Mouse (Mus musculus) heart, embryonic 12.5 days (tissue): Measurements from ENCODE around the gene Grb2. TPM values are rescaled to one million over a fixed set of nuclear protein-coding genes. Genes with fewer than 3 reads are reported as not detected.

Experiments used
- ATAC-seq: fragments of 200-750 bp; cut with Nextera tagmentation; 2 replicates; pipeline ENCODE4 v1.8.0; 2017; ENCODE audit warnings: moderate TSS enrichment, moderate library complexity; ENCODE audit not compliant: insufficient number of reproducible peaks, low FRiP score
- H3K27ac ChIP-seq: fragments of 300-500 bp; sonication (generic); 2 replicates; pipeline ENCODE4 v1.5.1; 2016; ENCODE audit warnings: mild to moderate bottlenecking, moderate library complexity; ENCODE audit not compliant: poor library complexity, severe bottlenecking
- H3K27me3 ChIP-seq: fragments of 300-500 bp; sonication (generic); replicated peaks from 2 replicates; pipeline ENCODE4 v1.6.1; 2016; ENCODE audit warnings: mild to moderate bottlenecking, moderate library complexity
- H3K36me3 ChIP-seq: fragments of 300-500 bp; sonication (generic); 2 replicates; pipeline ENCODE4 v1.6.1; 2016; ENCODE audit warnings: mild to moderate bottlenecking, moderate library complexity
- H3K4me1 ChIP-seq: fragments of 300-500 bp; sonication (generic); replicated peaks from 2 replicates; pipeline ENCODE4 v1.6.1; 2016; ENCODE audit warnings: mild to moderate bottlenecking
- H3K4me2 ChIP-seq: fragments of 300-500 bp; sonication (generic); 2 replicates; pipeline ENCODE4 v1.6.1; 2016; ENCODE audit warnings: mild to moderate bottlenecking, moderate library complexity
- H3K4me3 ChIP-seq: fragments of 300-500 bp; sonication (generic); 2 replicates; pipeline ENCODE4 v1.5.1; 2016; ENCODE audit warnings: mild to moderate bottlenecking
- H3K9ac ChIP-seq: fragments of 300-500 bp; sonication (generic); 2 replicates; pipeline ENCODE4 v1.6.1; 2016; ENCODE audit warnings: mild to moderate bottlenecking, moderate library complexity
- H3K9me3 ChIP-seq: fragments of 300-500 bp; sonication (generic); replicated peaks from 2 replicates; pipeline ENCODE4 v1.6.1; 2016; ENCODE audit warnings: mild to moderate bottlenecking, moderate library complexity
- WGBS: fragments of 180-500 bp; shearing (Covaris S2); methylation state at CpG from one replicate; pipeline ENCODE4 v1.1.7; 2016; 5-methylcytosine and 5-hydroxymethylcytosine counted together
- polyA plus RNA-seq: library from polyadenylated mRNA; unstranded; fragments of >200 nt; fragmentation: Nextera tagmentation; extraction: Ambion mirVana; gene quantifications from 2 replicates; pipeline ENCODE4 v1.2.1, GENCODE M21; 2016

Gene Grb2
- polyA plus RNA-seq, 1 experiment from 2014 or later: 95.9 TPM

- peaks cover 24% of the 10 kb centered on the region for H3K4me1 ChIP-seq
- H3K9ac ChIP-seq: no peak overlapping the region
- no peaks in the 10 kb centered on the region for H3K27me3 ChIP-seq
- WGBS: 35% methylated on average over 13 of the region's 13 CpGs
- H3K4me3 ChIP-seq: no peak overlapping the region
- H3K9me3 ChIP-seq: no peaks in the 10 kb centered on the region
- H3K4me2 ChIP-seq: peak overlapping the region; percentile 18; the same call in 1 of the 2 replicates
- H3K27ac ChIP-seq: no peak overlapping the region
- H3K36me3 ChIP-seq: no peaks in the 10 kb centered on the region
- ATAC-seq: no peak
Measured at GRCm38 (mm10) chr11:115738275-115738885, 30.0 kb upstream of the Grb2 start.

DNA sequence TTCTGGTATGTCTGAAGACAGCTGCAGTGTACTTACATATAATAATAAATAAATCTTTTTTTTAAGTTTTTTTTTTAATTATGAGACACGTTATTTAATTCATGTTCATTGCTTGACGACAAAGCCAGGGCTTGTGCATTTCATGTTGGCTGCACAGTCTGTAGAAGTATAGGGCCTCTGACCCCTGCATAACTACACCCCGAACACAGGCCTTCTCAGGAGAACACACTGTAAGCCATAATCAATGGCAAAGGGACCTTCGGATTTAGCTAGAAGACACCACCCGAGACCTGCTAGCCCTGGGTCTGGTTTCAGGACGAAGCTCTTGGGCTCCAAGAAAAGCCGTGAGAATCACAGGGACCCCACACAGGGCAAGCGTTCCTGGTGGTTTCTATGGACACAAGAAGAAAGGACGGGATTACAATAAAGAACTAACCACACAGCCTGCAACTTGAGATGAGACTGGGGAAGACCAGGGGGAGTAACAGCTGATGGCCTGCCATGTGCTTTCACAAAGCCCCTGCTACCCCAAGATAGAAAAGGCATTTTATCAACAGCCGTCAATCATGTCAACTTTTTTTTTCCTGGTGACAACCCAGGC is 29.3 kb upstream of the Grb2 start:
- no peaks in the 10 kb centered on the region for H3K36me3 ChIP-seq
- WGBS: 58% methylated on average over 10 of the region's 10 CpGs

DNA sequence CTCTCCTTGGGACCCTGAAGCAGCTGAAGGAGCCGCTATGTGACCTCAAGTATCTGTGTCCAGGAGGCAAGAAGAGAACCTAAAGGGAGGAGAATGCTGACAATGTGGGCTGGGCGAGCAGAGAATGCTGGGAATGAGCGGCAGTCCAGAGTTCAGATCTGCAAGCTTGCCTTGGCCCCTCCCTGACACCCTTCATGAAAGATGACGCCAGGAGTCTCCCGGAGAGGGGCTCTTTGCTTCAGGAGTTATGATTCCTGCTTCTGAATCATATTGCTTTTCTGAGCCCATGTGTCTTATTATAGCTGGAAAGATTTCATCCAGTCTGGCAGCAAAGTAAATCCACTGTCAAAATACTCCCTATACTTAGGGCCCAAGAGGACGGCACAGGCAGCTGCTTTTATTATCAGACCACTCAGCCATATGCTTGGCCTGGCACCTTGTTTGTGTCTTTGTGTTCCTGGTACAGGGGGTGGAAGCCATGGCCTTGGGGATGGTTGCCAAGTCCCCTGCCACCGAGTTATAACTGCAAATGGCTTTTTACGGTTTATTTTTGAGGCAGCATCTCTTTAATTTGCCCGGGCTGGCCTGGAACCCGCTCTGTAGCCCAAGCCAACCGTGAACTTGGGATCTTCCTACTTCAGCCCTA is 25.8 kb upstream of the Grb2 start:
- H3K27me3 ChIP-seq: no peaks in the 10 kb centered on the region
- ATAC-seq: no peak
- 51% methylated on average over 11 of the region's 11 CpGs for WGBS

More for the DNA sequence above, 29.3 kb upstream of the Grb2 start:
- no peak overlapping the region for H3K9ac ChIP-seq
- H3K4me3 ChIP-seq: no peak overlapping the region
- H3K27ac ChIP-seq: 0 out of 2 replicates have a peak overlapping the region, but pooled peaks have one; percentile 1
- H3K4me2 ChIP-seq: no peak overlapping the region
- ATAC-seq: no peak
- H3K4me1 ChIP-seq: peaks cover 24% of the 10 kb centered on the region
- H3K9me3 ChIP-seq: no peaks in the 10 kb centered on the region
- H3K27me3 ChIP-seq: no peaks in the 10 kb centered on the region

GRCm38 (mm10) chr11:115723231-115723630 is 14.8 kb upstream of the Grb2 start:
- Histone ChIP-seq H3K9ac (0 out of 2 replicates have a peak overlapping the region, but pooled peaks have one; percentile 2), H3K27me3 (no peaks in the 10 kb centered on the region), H3K4me2 (no peak overlapping the region), H3K36me3 (no peaks in the 10 kb centered on the region), H3K9me3 (no peaks in the 10 kb centered on the region), H3K4me1 (no peaks in the 10 kb centered on the region), H3K27ac (no peak overlapping the region), H3K4me3 (no peak overlapping the region)
- no peak for ATAC-seq
- WGBS: 69% methylated on average over 2 of the region's 2 CpGs

More for the DNA sequence above, 25.8 kb upstream of the Grb2 start:
- Histone ChIP-seq H3K4me1 (peaks cover 24% of the 10 kb centered on the region), H3K9ac (no peak overlapping the region), H3K4me3 (no peak overlapping the region), H3K4me2 (no peak overlapping the region), H3K27ac (peak overlapping the region; percentile 1; the same call in 1 of the 2 replicates), H3K36me3 (no peaks in the 10 kb centered on the region), H3K9me3 (no peaks in the 10 kb centered on the region)

DNA sequence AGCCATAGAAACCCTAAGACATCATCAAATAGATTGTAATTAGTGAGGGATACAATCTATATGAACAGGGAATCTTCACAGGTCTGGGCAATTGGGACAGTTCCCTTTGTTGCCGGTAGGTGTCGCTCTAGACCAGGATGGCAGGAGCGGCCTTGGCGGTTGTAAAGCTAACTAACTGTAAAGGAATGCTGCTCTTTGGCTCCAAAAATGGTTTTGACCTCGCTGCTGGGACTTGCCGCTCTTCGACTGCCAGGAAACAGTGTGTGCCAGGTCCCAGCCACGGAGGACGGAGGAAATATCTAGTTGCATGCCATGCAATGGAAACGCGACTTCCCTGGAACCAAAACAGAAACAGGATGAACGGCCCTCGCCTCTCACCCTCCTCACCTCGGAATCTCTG is 14.2 kb upstream of the Grb2 start:
- Histone ChIP-seq H3K36me3 (no peaks in the 10 kb centered on the region), H3K9me3 (no peaks in the 10 kb centered on the region), H3K9ac (0 out of 2 replicates have a peak overlapping the region, but pooled peaks have one; percentile 2), H3K4me2 (peak overlapping the region; percentile 56), H3K4me1 (no peaks in the 10 kb centered on the region), H3K27ac (no peak overlapping the region), H3K27me3 (no peaks in the 10 kb centered on the region), H3K4me3 (peak overlapping the region; percentile 24; the same call in 1 of the 2 replicates)
- 13% methylated on average over 14 of the region's 14 CpGs for WGBS
- peak; percentile 45; the same call in 1 of the 2 replicates for ATAC-seq

GRCm38 (mm10) chr11:115717660-115718390 is 9.4 kb upstream of the Grb2 start:
- no peak for ATAC-seq
- Histone ChIP-seq H3K27me3 (no peaks in the 10 kb centered on the region), H3K4me1 (no peaks in the 10 kb centered on the region), H3K9ac (no peak overlapping the region), H3K36me3 (no peaks in the 10 kb centered on the region), H3K4me2 (no peak overlapping the region), H3K4me3 (no peak overlapping the region), H3K9me3 (no peaks in the 10 kb centered on the region), H3K27ac (no peak overlapping the region)
- 37% methylated on average over 8 of the region's 8 CpGs for WGBS

DNA sequence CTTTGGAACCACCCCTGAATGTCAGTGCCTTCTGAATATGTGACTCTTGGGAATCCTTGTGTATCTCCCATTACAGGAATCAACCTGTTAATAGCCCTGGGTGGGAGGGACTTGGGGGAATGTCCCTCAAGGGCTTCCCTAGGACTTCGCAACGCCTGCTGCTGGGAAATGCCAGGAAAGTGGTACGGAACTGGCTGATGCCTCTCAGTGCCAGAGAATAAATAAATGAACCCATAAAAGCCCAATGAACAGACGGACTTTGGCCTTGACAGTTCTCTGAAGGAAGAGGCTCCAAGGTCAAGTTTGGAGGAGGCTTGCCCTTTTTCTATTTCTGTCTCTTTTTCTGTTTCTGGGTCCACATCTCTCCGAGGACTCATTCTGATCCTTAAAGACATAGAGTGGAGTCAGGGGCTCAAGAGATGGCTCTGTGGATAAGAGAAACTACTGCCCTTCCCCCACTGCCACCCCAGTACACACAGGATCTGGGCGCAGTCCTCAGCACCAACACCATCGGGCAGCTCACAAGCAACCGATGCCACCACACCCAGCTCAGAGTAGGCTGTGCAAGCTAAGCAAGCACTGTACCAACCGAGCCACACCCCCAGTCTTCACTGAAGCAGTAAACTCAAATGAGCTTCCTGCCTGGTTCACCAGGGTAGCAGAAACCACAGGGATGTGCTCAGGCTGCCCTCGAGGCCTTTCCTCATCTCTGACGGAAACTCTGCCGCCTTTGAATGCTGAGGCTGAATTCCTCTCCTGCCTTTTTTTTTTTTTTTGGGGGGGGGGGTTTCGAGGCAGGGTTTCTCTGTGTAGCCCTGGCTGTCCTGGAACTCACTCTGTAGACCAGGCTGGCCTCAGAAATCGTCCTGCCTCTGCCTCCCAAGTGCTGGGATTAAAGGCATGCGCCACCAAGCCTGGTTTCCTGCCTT is 8.3 kb upstream of the Grb2 start:
- H3K36me3 ChIP-seq: no peaks in the 10 kb centered on the region
- H3K4me2 ChIP-seq: no peak overlapping the region
- H3K4me1 ChIP-seq: no peaks in the 10 kb centered on the region
- H3K4me3 ChIP-seq: no peak overlapping the region
- H3K9ac ChIP-seq: no peak overlapping the region
- H3K27me3 ChIP-seq: no peaks in the 10 kb centered on the region
- no peak overlapping the region for H3K27ac ChIP-seq
- H3K9me3 ChIP-seq: no peaks in the 10 kb centered on the region
- no peak for ATAC-seq
- WGBS: 71% methylated on average over 15 of the region's 15 CpGs

DNA sequence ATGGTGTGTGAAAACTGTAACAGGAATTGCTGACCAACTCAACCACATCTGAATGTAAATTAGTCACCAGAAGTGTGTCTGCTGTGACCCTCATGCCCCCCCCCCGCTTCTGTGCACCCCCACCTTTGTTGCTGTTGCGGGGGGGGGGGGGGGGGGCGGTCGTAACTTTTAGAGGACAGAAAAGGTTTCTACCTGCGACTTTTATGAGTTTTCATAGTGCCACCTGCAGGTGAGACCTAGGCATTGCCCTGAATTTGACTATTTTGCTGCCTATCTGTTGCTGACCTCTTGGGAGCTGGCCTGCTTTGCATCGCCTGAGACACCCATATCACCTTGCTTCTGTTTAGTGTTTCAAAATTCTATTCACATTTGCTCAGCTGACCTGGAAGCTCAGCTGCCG is 6.1 kb upstream of the Grb2 start:
- Histone ChIP-seq H3K4me1 (peaks cover 3% of the 10 kb centered on the region), H3K27me3 (no peaks in the 10 kb centered on the region), H3K4me3 (no peak overlapping the region), H3K4me2 (no peak overlapping the region), H3K27ac (no peak overlapping the region), H3K9ac (no peak overlapping the region), H3K36me3 (no peaks in the 10 kb centered on the region), H3K9me3 (no peaks in the 10 kb centered on the region)
- WGBS: 5% methylated on average over 7 of the region's 7 CpGs
- ATAC-seq: no peak

DNA sequence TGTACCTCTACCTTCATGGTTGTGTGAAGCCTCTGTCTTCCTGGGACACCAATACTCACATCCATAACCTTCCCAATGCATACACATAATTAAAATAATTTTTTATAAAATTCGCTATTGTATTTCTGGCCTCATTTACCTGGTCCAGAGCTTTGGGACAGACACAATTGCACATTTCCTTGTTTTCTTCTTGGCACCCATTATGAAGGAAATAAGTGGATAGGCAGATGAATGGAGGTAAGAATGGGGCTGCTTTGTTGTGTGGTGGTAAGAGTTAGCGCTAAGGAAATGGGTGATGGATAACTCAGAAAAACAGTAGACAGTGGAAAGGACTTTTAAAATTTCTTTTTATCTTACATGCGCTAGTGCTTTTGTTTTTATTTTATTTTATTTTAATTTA is 5.0 kb upstream of the Grb2 start:
- no peaks in the 10 kb centered on the region for H3K27me3 ChIP-seq
- H3K4me3 ChIP-seq: no peak overlapping the region
- no peaks in the 10 kb centered on the region for H3K36me3 ChIP-seq
- H3K27ac ChIP-seq: no peak overlapping the region
- H3K4me1 ChIP-seq: peaks cover 8% of the 10 kb centered on the region
- H3K9me3 ChIP-seq: no peaks in the 10 kb centered on the region
- H3K4me2 ChIP-seq: no peak overlapping the region
- 80% methylated on average over 3 of the region's 3 CpGs for WGBS
- no peak for ATAC-seq
- H3K9ac ChIP-seq: no peak overlapping the region

- ATAC-seq: no peak
- 70% methylated on average over 12 of the region's 12 CpGs for WGBS
- Histone ChIP-seq H3K27ac (no peak overlapping the region), H3K9me3 (no peaks in the 10 kb centered on the region), H3K4me1 (peaks cover 8% of the 10 kb centered on the region), H3K36me3 (no peaks in the 10 kb centered on the region), H3K9ac (no peak overlapping the region), H3K4me2 (no peak overlapping the region), H3K27me3 (no peaks in the 10 kb centered on the region), H3K4me3 (no peak overlapping the region)
Measured at GRCm38 (mm10) chr11:115712674-115713298, 4.4 kb upstream of the Grb2 start.
